Mouse (Mus musculus) spleen, postnatal 10 days (tissue): ENCODE measurements at regions not wholly inside any gene's neighbourhood (a gene's known extent, or its start where the extent isn't known, plus 50 kb on each side); places are given as distances from the start of the nearest gene placed in this dataset.

ENCODE experiments used
- DNase-seq, 2 experiments: peaks; one replicate each; pipeline ENCODE4 v3.0.0; 2021 to 2022; ENCODE audit warnings: low spot score in 2 of 2

- DNase-seq = no peak
Observed at GRCm38 (mm10) chrX:129272135-129272534, 477.4 kb upstream of the Diaph2 start.

GRCm38 (mm10) chrX:129303987-129304386, 445.6 kb upstream of the Diaph2 start:
- peak in 1 of 2 experiments; percentile 21 for DNase-seq

DNA sequence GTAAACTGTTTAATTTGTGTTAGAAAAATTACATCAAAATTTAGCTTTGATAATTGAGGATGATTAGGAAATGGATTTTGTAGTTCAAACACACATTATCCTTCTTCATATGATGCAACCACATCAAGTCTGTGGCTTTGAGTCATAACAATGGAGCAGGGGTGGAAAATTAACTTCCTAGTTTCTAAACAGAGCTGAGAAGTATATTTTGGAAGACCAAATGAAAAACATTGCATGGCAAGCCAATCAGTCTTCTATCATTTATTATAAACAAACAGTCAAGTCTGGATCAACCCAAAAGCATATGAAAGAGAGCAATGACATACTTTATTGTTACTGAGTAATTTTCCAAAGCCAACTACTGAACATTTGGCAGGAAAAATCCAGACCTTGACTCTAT, 440.2 kb upstream of the Diaph2 start:
- no peak for DNase-seq

DNA sequence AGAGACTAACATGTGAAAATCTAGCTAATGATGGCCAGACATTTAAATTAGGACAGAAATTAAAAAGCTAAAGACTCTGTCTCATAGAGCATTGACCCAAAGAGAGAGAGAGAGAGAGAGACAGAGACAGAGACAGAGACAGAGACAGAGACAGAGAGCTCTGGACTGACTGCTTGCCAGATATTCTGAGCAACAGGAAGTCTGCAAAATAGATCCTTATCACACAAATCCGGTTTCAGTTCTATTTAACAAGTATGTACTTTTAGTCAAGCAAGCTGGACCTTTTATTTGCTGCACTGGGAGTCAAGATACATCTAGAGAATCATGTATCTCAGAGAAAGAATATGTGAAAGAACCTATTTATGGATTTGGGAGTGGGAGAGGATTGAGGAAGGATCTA, 420.1 kb upstream of the Diaph2 start:
- no peak for DNase-seq

DNA sequence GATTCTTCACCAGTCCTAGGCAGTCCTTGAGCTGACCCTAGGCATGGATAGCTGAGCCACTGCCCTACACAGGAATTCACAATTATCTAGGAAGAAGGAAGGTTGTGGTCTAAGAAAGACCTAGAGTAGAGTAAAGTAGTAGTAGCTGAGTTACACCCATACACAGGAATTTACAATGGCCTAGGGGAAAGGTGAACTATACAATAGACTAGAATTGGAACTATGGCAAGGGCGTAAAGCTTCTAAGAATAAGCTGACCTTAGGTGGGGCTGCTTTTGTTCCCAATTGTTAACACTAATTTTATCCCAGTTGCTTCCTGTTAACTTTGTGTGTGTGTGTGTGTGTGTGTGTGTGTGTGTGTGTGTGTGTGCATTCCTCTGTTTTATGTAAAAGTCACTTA, 416.7 kb upstream of the Diaph2 start:
- no peak for DNase-seq
